Mouse (Mus musculus): Measurements from ENCODE around the gene Babam2. TPM values are rescaled to one million over a fixed set of nuclear protein-coding genes. Genes with fewer than 3 reads are reported as not detected.

Babam2 gene
- polyA plus RNA-seq, 1 experiment from 2014 or later, result 35.4 TPM

DNA sequence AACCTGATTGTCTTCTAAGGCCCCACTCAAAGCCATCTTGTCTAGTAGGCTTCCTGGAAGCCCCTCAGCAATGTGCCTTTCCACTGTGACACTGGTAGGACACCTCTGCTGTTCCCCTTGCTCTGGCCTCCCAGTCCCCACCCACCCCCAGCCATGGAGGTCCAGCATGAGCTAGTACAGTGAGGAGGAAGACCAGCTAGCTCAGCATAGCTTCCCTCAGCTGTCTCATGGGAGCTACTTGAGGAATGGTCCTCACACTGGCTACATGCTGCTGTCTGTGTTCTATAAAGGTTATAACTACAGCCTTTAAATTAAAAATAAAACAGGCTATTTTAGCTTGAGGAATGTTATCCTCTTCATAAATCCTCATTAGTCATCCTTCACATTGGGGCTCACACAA, 346.5 kb downstream of the Babam2 start:
- ATAC-seq (ENCODE audit: insufficient number of reproducible peaks, insufficient read depth, low FRiP score, low TSS enrichment, low read depth), result no peak
- Histone ChIP-seq H3K36me3 (no peaks in the 10 kb centered on the region), H3K27ac (no peak overlapping the region), H3K9me3 (no peaks in the 10 kb centered on the region), H3K4me3 (replicated peaks) (no peak overlapping the region), H3K9ac (replicated peaks) (no peak overlapping the region), H3K27me3 (no peaks in the 10 kb centered on the region), H3K4me1 (replicated peaks) (peaks cover 4% of the 10 kb centered on the region; the same call in 1 of the 2 replicates), H3K4me2 (no peak overlapping the region)

GRCm38 (mm10) chr5:32051899-32052298, 354.4 kb downstream of the Babam2 start:
- 62% methylated on average over 1 of the region's 1 CpGs for WGBS
- Histone ChIP-seq H3K27me3 (no peaks in the 10 kb centered on the region), H3K9me3 (no peaks in the 10 kb centered on the region), H3K4me1 (replicated peaks) (no peaks in the 10 kb centered on the region), H3K4me3 (replicated peaks) (no peak overlapping the region), H3K27ac (no peak overlapping the region), H3K9ac (replicated peaks) (no peak overlapping the region), H3K4me2 (no peak overlapping the region), H3K36me3 (no peaks in the 10 kb centered on the region)
- ATAC-seq (ENCODE audit: insufficient number of reproducible peaks, insufficient read depth, low FRiP score, low TSS enrichment, low read depth), result no peak

- no peak overlapping the region for H3K4me3 ChIP-seq (replicated peaks)
- no peaks in the 10 kb centered on the region for H3K4me1 ChIP-seq (replicated peaks)
- no peaks in the 10 kb centered on the region for H3K9me3 ChIP-seq
- no peaks in the 10 kb centered on the region for H3K27me3 ChIP-seq
- ATAC-seq (ENCODE audit: insufficient number of reproducible peaks, insufficient read depth, low FRiP score, low TSS enrichment, low read depth), result no peak
- no peak overlapping the region for H3K9ac ChIP-seq (replicated peaks)
- H3K27ac ChIP-seq, result no peak overlapping the region
- 94% methylated on average over 1 of the region's 1 CpGs for WGBS
- H3K36me3 ChIP-seq, result no peaks in the 10 kb centered on the region
- H3K4me2 ChIP-seq, result no peak overlapping the region
These were observed 355.0 kb downstream of the Babam2 start for GRCm38 (mm10) chr5:32052467-32052866.

DNA sequence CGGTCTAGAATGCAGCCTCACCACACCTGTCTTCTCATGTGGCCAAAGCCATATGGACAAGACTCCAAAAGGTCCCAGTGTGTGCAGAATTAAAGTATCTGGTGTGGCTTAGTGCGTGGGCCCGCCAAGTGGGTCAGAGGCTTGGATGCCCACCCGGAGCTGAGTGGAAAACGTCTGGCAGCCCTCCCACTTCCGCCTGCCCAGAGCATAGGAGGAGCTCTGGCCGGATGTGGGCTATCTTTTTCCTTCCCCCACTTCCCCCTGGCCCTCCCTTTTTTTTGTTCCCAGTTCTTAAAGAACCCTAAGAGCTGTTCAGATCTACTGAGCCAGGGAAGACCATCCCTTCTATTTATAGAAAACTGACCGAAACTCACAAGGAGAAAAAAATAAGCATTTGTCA, 356.0 kb downstream of the Babam2 start:
- no peak overlapping the region for H3K9ac ChIP-seq (replicated peaks)
- H3K4me2 ChIP-seq, result no peak overlapping the region
- H3K27ac ChIP-seq, result no peak overlapping the region
- no peaks in the 10 kb centered on the region for H3K4me1 ChIP-seq (replicated peaks)
- no peaks in the 10 kb centered on the region for H3K9me3 ChIP-seq
- H3K27me3 ChIP-seq, result no peaks in the 10 kb centered on the region
- ATAC-seq (ENCODE audit: insufficient number of reproducible peaks, insufficient read depth, low FRiP score, low TSS enrichment, low read depth), result no peak
- no peak overlapping the region for H3K4me3 ChIP-seq (replicated peaks)
- no peaks in the 10 kb centered on the region for H3K36me3 ChIP-seq
- WGBS, result 83% methylated on average over 8 of the region's 8 CpGs

DNA sequence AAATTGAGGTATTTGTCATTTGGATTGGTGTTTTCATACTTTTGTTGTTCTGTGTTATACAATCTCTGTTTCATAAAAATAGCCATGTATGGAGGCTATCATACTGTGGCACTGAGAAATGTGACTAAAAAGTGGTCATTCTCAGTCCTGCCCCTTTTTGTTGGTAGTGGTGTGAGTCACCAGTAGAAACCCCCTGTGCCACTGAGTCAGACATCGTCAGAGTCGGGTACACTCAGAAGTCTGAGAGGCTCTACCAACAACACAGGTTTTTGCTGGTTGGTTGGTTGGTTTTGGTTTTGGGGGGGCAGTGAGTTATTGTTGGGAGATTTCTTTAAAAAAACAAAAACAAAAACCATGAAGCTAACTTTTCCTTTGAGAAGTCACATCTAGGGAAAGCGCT, 358.2 kb downstream of the Babam2 start:
- Histone ChIP-seq H3K9ac (replicated peaks) (no peak overlapping the region), H3K9me3 (no peaks in the 10 kb centered on the region), H3K4me2 (no peak overlapping the region), H3K4me3 (replicated peaks) (no peak overlapping the region), H3K27ac (no peak overlapping the region), H3K36me3 (no peaks in the 10 kb centered on the region), H3K4me1 (replicated peaks) (peaks cover 9% of the 10 kb centered on the region), H3K27me3 (no peaks in the 10 kb centered on the region)
- 88% methylated on average over 3 of the region's 3 CpGs for WGBS
- ATAC-seq (ENCODE audit: insufficient number of reproducible peaks, insufficient read depth, low FRiP score, low TSS enrichment, low read depth), result no peak

DNA sequence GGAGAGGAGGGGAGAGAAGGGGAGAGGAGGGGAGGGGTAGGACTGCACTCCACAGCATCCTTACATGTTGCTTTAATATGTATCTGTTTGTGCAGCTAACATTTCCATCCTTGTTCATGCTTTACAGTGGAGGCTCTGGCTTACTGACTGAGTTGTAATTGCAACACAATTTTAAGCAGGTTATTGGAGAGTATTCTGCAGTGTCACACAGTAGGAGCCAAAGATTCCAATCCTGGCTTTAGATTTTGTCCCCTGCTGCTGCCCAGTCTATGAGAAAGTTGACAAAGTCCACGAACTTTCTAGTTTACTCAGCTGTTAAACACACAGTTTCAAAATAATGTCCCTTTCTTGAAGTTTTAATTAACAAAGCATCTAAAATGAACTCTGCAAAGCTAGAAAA, 358.6 kb downstream of the Babam2 start:
- WGBS, result 58% methylated on average over 1 of the region's 1 CpGs
- Histone ChIP-seq H3K9me3 (no peaks in the 10 kb centered on the region), H3K27ac (no peak overlapping the region), H3K4me1 (replicated peaks) (peaks cover 9% of the 10 kb centered on the region), H3K27me3 (no peaks in the 10 kb centered on the region), H3K4me3 (replicated peaks) (no peak overlapping the region), H3K4me2 (no peak overlapping the region), H3K9ac (replicated peaks) (no peak overlapping the region), H3K36me3 (no peaks in the 10 kb centered on the region)
- no peak for ATAC-seq (ENCODE audit: insufficient number of reproducible peaks, insufficient read depth, low FRiP score, low TSS enrichment, low read depth)

- no peak overlapping the region for H3K27ac ChIP-seq
These were observed 361.2 kb downstream of the Babam2 start for GRCm38 (mm10) chr5:32058481-32059253.

GRCm38 (mm10) chr5:32059254-32059796, 361.8 kb downstream of the Babam2 start:
- no peaks in the 10 kb centered on the region for H3K27me3 ChIP-seq
- H3K36me3 ChIP-seq, result no peaks in the 10 kb centered on the region
- 0 out of 2 replicates have a peak overlapping the region, but pooled peaks have one; percentile 30 for H3K27ac ChIP-seq
- H3K4me2 ChIP-seq, result peak overlapping the region; percentile 4; the same call in 1 of the 2 replicates
- WGBS, result 36% methylated on average over 8 of the region's 8 CpGs
- no peak overlapping the region for H3K4me3 ChIP-seq (replicated peaks)
- H3K4me1 ChIP-seq (replicated peaks), result peaks cover 9% of the 10 kb centered on the region
- no peaks in the 10 kb centered on the region for H3K9me3 ChIP-seq
- no peak for ATAC-seq (ENCODE audit: insufficient number of reproducible peaks, insufficient read depth, low FRiP score, low TSS enrichment, low read depth)
- no peak overlapping the region for H3K9ac ChIP-seq (replicated peaks)

More at GRCm38 (mm10) chr5:32058481-32059253, 361.2 kb downstream of the Babam2 start:
- Histone ChIP-seq H3K9me3 (no peaks in the 10 kb centered on the region), H3K36me3 (no peaks in the 10 kb centered on the region), H3K27me3 (no peaks in the 10 kb centered on the region), H3K4me3 (replicated peaks) (no peak overlapping the region), H3K4me1 (replicated peaks) (peaks cover 9% of the 10 kb centered on the region), H3K4me2 (no peak overlapping the region), H3K9ac (replicated peaks) (no peak overlapping the region)
- WGBS, result 72% methylated on average over 8 of the region's 8 CpGs
- no peak for ATAC-seq (ENCODE audit: insufficient number of reproducible peaks, insufficient read depth, low FRiP score, low TSS enrichment, low read depth)

DNA sequence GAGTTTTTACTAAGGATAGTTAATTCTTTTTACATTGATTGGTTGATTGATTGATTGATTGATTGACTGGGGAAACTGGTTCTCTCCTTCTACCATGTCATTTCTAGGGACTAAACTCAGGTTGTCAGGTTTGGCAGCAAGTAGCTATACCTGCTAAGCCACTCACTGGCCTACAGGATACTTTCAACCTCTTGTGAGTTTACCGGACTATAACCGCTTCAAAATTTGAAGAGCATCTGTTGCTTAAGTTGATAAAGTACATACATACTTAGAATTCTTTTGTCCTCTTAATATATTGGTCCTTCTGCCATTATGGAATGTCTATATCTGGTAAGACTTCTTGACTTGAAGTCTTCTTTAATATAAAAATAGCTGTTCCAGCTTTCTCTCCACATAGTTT, 363.0 kb downstream of the Babam2 start:
- no peak for ATAC-seq (ENCODE audit: insufficient number of reproducible peaks, insufficient read depth, low FRiP score, low TSS enrichment, low read depth)
- no peaks in the 10 kb centered on the region for H3K36me3 ChIP-seq
- no peak overlapping the region for H3K4me3 ChIP-seq (replicated peaks)
- H3K27me3 ChIP-seq, result no peaks in the 10 kb centered on the region
- no peak overlapping the region for H3K27ac ChIP-seq
- H3K4me2 ChIP-seq, result no peak overlapping the region
- H3K9me3 ChIP-seq, result no peaks in the 10 kb centered on the region
- peaks cover 9% of the 10 kb centered on the region for H3K4me1 ChIP-seq (replicated peaks)
- no peak overlapping the region for H3K9ac ChIP-seq (replicated peaks)
- WGBS, result 95% methylated on average over 2 of the region's 2 CpGs

DNA sequence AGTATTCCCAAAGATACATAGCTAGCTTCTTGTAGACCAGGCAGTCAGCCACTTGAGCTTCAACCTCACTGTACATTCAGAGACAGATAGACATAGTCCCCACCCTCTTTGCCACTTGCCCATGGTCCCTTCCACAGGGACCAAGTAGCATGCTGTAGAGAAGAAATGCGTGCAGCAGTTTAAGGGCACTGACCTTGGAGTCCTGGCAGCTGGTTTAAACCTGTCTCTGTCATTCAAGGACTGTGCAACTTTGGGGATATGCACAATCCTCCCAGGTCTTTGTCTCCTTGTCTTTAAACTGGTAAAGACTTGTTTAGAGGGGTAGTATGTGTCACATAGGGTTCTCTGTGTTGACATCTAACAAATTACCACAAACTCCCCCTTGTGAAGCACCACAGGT, 364.4 kb downstream of the Babam2 start:
- no peak overlapping the region for H3K4me3 ChIP-seq (replicated peaks)
- no peak for ATAC-seq (ENCODE audit: insufficient number of reproducible peaks, insufficient read depth, low FRiP score, low TSS enrichment, low read depth)
- H3K4me1 ChIP-seq (replicated peaks), result peaks cover 9% of the 10 kb centered on the region
- H3K4me2 ChIP-seq, result no peak overlapping the region
- H3K36me3 ChIP-seq, result no peaks in the 10 kb centered on the region
- no peak overlapping the region for H3K9ac ChIP-seq (replicated peaks)
- H3K27me3 ChIP-seq, result no peaks in the 10 kb centered on the region
- no peaks in the 10 kb centered on the region for H3K9me3 ChIP-seq
- WGBS, result 76% methylated on average over 1 of the region's 1 CpGs
- no peak overlapping the region for H3K27ac ChIP-seq

DNA sequence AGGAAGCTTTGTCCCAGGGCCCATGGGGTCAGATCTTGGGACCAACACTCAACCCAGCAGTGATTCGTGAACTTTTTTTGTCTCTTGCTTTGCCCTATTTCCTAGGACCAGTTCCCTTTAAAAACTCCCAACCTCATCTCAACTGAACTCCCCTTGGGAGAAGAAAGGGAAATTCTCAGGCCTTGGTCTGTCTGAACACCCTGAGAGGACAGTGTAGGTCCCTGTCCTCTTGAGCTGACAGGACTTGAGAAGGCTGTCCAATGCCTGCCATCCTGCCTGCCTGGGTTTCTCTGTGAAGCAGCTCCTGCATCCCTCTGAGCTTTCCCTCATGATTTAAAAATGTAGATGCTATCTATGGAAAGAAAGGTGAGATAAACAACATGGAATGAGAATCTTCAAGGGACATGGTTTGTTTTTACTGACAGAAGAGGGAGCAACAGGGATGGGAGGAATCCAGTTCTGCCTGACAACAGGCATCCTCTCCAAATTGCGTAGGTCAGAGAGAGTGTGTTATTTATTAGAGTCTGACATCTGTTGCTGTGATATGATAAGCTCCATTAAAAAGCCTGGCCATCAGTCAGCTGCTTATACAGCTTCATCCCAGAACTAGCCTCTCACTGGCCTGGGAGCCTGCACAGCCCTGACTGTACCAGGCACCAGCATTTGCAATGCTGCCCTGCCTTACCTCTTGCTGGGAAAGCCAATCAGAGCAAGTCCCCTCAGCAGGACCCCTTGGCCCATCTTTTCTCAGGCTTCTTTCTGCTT, 367.0 kb downstream of the Babam2 start:
- Histone ChIP-seq H3K27ac (no peak overlapping the region), H3K27me3 (no peaks in the 10 kb centered on the region), H3K4me1 (replicated peaks) (peaks cover 4% of the 10 kb centered on the region), H3K36me3 (no peaks in the 10 kb centered on the region), H3K9me3 (no peaks in the 10 kb centered on the region), H3K4me2 (no peak overlapping the region), H3K9ac (replicated peaks) (no peak overlapping the region), H3K4me3 (replicated peaks) (no peak overlapping the region)
- ATAC-seq (ENCODE audit: insufficient number of reproducible peaks, insufficient read depth, low FRiP score, low TSS enrichment, low read depth), result no peak
- 78% methylated on average over 2 of the region's 2 CpGs for WGBS
